Mouse (Mus musculus): ENCODE results near the gene Znrf4.

Gene Znrf4

GRCm38 (mm10) chr17:56512310-56512709, at the start of gene Znrf4:
Gene Znrf4, minus strand, starts transcription at chr17:56512431.
- DNase-seq (ENCODE audit: low spot score): no peak

- no peak for DNase-seq (ENCODE audit: low spot score)
Measured at GRCm38 (mm10) chr17:56561866-56562265, 49.6 kb upstream of the Znrf4 start.

- DNase-seq (ENCODE audit: low spot score): no peak
Measured at GRCm38 (mm10) chr17:56560131-56560530, 47.9 kb upstream of the Znrf4 start.

DNA sequence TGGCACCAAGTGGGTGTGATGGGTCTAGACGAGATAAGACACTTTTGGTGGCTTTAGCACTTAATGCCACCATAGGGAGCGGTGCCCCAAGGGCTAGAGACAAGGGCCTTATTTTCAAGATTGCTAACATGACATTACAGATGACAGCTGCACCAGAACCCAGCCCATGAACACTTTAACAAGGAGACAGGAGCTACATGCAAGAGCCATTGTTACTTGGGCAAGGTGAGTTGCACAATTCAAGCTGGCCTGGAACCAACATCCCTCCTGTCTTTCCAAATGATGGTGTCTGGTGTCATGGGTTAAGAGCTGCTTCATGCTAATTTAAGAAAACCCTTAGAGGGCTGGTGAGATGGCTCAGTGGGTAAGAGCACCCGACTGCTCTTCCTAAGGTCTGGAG, 47.2 kb upstream of the Znrf4 start:
- no peak for DNase-seq (ENCODE audit: low spot score)

GRCm38 (mm10) chr17:56558448-56558847, 46.2 kb upstream of the Znrf4 start:
- peak; percentile 55 for DNase-seq (ENCODE audit: low spot score)

DNA sequence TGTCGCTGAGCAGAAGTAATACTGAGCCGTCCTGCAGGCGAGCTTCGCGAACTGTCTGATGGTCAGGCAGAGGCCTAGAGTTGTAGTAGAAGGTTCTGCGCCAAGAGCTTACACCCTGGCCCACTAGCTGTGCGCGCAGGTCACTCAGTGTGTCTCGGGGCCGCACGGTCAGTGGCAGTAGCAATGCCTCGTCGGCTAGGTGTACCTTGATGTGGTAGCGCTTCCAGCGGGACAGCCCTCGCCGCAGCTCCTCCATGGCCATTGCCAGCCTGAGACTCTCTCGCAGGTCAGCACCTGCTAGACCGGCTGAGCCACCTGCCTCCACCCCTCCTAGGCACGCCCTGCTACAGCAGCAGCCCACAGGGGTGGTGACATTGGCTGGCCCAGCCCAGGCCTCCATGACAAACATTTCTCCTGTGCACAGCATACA, 41.9 kb upstream of the Znrf4 start, which contains the start of gene Gm20219:
Gm20219 (minus strand) TSS at position 266 of the 430 bp plus-strand sequence.
- no peak for DNase-seq (ENCODE audit: low spot score)

GRCm38 (mm10) chr17:56552781-56553363, 40.6 kb upstream of the Znrf4 start:
- peak; percentile 71 for DNase-seq (ENCODE audit: low spot score)

DNA sequence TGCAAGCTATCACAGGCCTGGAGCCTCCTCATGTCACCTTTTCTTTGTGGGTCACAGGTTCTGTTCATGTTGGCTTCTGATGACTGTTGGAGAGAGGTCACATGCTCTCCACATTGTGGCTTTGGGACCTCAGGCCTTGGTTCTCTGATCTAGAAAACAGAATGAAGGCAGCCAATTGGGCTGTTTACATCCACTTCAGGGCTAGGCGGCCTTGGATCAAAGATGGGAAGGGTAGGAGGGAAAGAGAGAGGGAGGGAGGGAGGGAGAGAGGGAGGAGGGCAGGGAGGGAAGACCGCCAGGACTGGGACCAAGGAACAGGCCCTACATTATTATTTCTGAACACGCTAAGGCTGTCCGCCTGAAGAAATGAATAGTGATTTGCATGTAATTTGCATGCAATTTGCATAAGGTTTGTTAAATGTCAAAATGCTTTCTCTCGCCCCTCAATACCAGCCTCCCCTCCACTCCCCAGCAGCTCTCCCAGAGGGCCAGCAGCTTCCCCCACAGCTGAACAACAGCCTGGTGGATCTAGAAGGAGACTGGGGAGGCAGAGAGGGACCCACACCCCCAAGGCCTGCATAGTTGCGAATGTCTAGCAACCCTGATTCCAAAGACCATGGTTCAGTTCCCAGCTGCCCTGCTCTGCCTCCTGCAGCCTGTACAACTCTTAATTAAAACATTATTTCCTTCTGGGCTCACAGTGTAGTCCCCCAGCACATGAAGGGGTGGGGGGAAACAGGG, 39.8 kb upstream of the Znrf4 start:
- DNase-seq (ENCODE audit: low spot score): no peak

GRCm38 (mm10) chr17:56550784-56551475, 38.7 kb upstream of the Znrf4 start:
- no peak for DNase-seq (ENCODE audit: low spot score)

DNA sequence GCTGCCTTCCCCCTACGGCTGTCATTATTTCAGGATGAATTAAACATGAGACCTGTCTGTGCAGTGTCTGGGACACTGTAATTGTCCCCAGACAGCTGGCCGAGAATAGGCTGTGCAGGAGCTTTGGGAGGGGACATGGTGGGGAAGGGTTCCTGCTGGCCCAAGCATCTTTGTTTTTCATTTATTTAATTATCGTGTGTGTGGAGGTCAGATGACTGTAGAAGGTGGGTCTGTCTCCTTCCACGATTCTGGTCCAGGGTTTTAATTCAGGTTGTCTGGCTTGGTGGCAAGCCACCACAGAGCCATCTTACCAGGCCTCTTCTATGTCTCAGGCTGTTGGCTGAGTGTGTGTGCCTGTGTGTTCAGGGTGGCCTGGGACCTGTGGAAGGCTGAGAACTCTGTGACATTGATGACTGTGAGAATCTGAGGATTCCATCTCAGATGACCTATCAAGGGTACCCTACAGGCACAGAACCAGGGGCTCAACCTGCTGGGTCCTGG, 36.4 kb upstream of the Znrf4 start:
- DNase-seq (ENCODE audit: low spot score): no peak

GRCm38 (mm10) chr17:56547846-56548604, 35.8 kb upstream of the Znrf4 start:
- DNase-seq (ENCODE audit: low spot score): no peak

DNA sequence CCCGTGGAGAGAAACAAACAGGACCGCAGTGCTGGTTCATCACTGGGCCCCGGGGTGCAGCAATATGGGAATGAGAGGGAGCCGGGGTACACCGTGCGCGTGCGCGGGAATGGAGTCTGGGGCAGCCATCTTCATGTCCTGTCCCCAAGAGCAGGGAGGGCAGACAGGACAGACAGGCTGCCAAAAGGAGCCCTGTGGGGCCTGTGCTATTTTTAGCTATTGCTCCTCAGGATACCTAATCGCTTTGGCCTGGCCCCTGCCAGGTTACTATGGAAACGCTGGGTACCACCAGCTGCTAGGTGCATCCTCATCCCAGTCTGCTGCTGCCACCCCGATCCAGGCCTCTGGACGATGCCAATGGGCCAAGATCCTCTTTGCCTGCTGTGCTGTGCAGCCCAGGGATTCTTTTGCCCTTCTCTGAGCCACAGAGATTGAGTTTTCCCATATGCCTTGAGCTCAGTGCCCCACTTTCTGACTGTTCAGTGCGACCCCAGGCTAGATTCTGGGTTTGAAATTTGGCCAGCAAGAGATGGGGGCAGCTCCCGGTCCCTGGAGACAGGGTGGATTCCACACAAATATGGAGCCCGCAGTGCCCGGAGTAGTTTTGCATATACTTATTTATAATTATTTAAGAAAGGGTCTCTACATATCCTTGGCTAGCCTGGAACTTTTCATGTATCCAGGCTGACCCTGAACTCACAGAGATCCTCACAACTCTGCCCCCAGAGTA, 35.0 kb upstream of the Znrf4 start:
- DNase-seq (ENCODE audit: low spot score): no peak

GRCm38 (mm10) chr17:56546576-56546975, 34.3 kb upstream of the Znrf4 start:
- no peak for DNase-seq (ENCODE audit: low spot score)

DNA sequence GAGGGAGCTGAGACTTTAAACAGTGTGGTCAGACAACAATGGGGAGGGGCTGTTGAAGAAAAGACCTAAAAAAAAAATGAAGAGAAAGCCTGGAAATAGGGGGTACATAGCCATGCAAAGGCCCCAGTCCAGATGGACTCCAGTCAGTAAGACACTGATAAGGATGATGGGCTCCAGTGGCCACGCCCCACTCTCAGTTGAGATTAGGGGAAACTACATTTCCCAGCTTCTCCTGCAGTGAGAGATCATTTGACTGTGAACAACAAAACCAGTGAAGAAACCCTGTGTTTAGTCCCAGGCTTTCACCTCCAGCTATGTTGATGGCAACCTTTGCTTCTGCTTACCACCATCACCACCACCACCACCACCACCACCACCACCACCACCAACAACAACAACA, 33.7 kb upstream of the Znrf4 start:
- DNase-seq (ENCODE audit: low spot score): no peak

DNA sequence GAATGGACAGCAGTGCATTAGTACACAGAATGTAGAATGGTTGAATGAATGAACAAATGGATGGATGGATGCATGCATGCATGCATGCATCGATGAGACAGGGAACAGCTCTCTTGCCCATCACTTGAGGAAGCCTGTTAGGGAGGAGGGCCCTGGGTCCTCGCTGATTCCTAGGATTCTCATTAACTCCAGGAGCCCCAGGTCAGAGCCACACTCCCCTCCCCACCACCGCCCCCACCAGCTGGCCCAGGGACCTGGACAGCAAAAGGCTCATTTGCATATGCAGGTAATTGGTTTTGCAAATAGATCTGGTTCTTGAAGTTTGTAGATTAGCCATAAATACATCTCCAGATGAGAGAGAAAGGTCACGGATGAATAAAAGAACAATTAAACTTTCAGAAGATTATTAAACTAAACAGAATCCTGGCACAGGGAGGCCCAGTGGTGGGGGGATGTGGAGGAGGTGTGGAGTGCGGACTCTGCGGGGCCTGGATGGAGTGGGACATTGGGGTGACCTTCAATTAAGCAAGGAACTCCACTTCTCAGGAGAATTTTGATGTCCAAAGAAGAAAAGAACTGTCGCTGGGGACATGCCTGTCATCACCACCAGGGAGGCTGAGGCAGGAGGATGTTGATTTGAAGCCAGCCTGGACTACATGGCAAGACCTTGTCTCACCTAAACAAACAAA, 32.6 kb upstream of the Znrf4 start:
- no peak for DNase-seq (ENCODE audit: low spot score)

DNA sequence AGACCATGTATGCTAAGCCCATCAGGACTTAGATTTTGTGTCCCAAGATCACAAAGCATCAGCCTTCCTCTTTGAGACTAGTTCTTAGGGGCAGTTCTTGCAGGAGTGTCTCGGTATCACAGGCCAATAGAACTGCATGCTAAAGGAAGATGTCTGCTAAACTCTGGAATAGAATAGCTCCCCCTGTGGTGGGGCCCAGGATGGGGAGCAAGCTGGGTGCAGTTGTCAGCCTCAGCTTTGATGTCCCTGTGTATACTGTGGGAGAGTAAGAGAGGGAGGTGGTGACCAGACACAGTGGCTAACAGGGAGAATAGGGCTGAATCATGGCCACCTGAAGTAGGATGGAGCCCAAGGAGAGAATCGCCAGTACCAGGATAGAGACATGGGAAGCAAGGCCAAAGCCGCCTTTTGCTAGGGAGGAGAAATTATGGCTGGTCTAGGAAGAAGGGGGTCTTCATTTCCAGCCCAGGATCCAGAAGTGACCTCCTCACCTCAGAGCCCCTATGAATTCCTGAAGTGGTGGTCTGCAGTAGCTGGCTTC, 31.5 kb upstream of the Znrf4 start:
- DNase-seq (ENCODE audit: low spot score): no peak

DNA sequence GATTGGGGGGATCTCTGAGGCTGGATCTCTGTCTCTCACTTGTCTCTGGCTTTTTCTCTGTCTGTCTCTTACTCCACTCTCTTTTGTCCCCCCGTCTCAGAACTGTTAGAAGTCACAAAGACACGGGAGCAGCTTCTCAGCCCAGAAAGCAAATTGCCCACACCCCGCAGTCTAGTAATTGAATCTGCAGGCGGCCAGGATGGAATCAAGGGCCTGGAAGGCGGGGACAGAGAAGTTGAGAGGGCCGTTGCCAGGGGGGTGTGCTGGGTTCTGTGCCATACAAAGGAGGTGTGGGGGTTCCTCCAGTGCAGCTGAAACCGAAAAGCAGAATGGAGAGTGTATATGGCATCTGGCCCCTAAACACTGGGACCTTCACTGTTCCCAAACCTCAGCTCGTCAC, 30.5 kb upstream of the Znrf4 start:
- no peak for DNase-seq (ENCODE audit: low spot score)

DNA sequence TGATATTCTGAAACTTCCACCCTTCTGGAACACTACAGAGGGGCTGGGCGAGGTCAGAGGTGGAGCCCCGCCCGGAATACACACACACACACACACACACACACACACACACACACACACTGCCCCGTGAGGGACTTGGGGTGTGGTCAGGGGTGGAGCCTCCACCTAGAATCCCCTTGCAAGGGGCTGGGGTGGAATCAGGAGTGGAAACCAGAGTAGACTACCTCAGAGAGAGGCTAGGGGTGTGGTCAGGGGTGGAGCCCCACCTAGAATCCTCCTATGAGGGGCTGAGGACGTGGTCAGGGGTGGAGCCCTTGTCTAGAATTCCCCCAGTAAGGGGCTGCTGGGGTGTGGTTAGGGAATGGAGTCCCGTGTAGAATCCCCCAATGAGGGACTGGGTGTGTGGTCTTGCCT, 28.3 kb upstream of the Znrf4 start:
- no peak for DNase-seq (ENCODE audit: low spot score)

DNA sequence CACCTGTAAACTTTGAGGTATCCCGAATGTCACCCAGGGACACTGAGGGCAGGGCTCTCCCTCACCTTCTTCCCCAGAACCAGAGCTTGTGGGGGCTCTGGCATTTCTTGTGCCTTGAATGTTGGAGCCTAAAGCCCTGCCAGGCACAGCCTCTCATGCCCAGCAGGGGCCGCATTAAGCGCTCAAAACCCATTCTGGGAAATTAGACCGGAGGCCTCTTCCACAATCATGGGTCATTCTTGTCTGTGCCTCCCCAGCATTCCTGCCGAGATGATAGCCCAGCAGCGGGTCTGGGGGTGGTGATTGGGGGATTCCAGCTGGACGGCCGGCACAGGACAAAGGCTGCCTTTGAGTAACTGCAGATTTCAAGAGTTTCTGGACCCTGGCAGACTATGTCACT, 25.7 kb upstream of the Znrf4 start:
- no peak for DNase-seq (ENCODE audit: low spot score)

DNA sequence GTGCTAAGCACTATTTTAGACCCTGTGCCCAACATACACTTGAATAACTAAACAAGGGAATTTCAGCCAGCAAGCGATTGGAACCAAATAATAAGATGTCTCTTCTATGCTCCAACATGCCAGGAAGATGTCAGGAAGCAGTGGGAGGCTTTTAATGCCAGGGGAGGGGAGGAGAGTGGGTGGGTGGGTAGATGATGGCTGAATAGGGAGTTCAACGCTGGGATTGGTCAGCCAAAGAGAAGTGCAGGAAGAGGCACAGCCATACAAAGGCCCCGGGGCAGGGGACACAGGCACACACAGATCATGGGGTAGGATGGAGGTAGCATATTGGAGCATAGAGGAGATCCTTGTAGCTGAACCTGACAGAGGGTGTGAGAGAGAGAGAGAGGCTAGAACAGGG, 24.6 kb upstream of the Znrf4 start:
- no peak for DNase-seq (ENCODE audit: low spot score)

- DNase-seq (ENCODE audit: low spot score): no peak
Measured at GRCm38 (mm10) chr17:56536192-56536591, 24.0 kb upstream of the Znrf4 start.

Measured in c-Kit-positive CD71-positive TER-119-positive erythroid progenitor cells, embryonic 14.5 days (primary cell).